Mouse (Mus musculus) lung, postnatal 4 days (tissue): ENCODE data around the gene Atxn1.

Experiments used
- DNase-seq, 2 experiments: peaks; one replicate each; pipeline ENCODE4 v3.0.0; 2021

The Atxn1 gene

GRCm38 (mm10) chr13:45553674-45554073 lies 411.1 kb downstream of the Atxn1 start:
- DNase-seq: no peak

- DNase-seq: no peak
Observed at GRCm38 (mm10) chr13:45547549-45547948, 417.3 kb downstream of the Atxn1 start.

- no peak for DNase-seq
Observed at GRCm38 (mm10) chr13:45546946-45547345, 417.9 kb downstream of the Atxn1 start.

- DNase-seq: no peak
Observed at GRCm38 (mm10) chr13:45545974-45546373, 418.8 kb downstream of the Atxn1 start.

- peak; percentile 74 to 78 for DNase-seq
Observed at GRCm38 (mm10) chr13:45539205-45539568, 425.6 kb downstream of the Atxn1 start.

- DNase-seq: peak; percentile 67 to 72
Observed at GRCm38 (mm10) chr13:45538532-45539204, 426.1 kb downstream of the Atxn1 start.

GRCm38 (mm10) chr13:45538091-45538490 lies 426.7 kb downstream of the Atxn1 start:
- no peak for DNase-seq

- peak; percentile 57 to 69 for DNase-seq
Observed at GRCm38 (mm10) chr13:45537110-45537509, 427.7 kb downstream of the Atxn1 start.

GRCm38 (mm10) chr13:45535731-45536453 lies 428.9 kb downstream of the Atxn1 start:
- DNase-seq: no peak

GRCm38 (mm10) chr13:45530754-45531153 lies 434.1 kb downstream of the Atxn1 start:
- DNase-seq: peak; percentile 35 to 51

- no peak for DNase-seq
Observed at GRCm38 (mm10) chr13:45528787-45529186, 436.0 kb downstream of the Atxn1 start.

GRCm38 (mm10) chr13:45527232-45527964 lies 437.4 kb downstream of the Atxn1 start:
- no peak for DNase-seq

GRCm38 (mm10) chr13:45526230-45526629 lies 438.6 kb downstream of the Atxn1 start:
- no peak for DNase-seq

GRCm38 (mm10) chr13:45524791-45525435 lies 439.9 kb downstream of the Atxn1 start:
- no peak for DNase-seq

- DNase-seq: no peak
Observed at GRCm38 (mm10) chr13:45524305-45524704, 440.5 kb downstream of the Atxn1 start.

GRCm38 (mm10) chr13:45516501-45517393 lies 448.1 kb downstream of the Atxn1 start:
- peak; percentile 38 to 53 for DNase-seq

GRCm38 (mm10) chr13:45514832-45515422 lies 449.9 kb downstream of the Atxn1 start:
- no peak for DNase-seq

- DNase-seq: no peak
Observed at GRCm38 (mm10) chr13:45514115-45514514, 450.7 kb downstream of the Atxn1 start.

- DNase-seq: no peak
Observed at GRCm38 (mm10) chr13:45513009-45513984, 451.5 kb downstream of the Atxn1 start.

GRCm38 (mm10) chr13:45512531-45512930 lies 452.3 kb downstream of the Atxn1 start:
- DNase-seq: peak in 1 of 2 experiments; percentile 38
